Mouse (Mus musculus): ENCODE measurements at regions not wholly inside any gene's neighbourhood (a gene's known extent, or its start where the extent isn't known, plus 50 kb on each side); places are given as distances from the start of the nearest gene placed in this dataset.

GRCm38 (mm10) chr12:77667151-77667874, 429.4 kb downstream of the Fut8 start:
- no peak for DNase-seq (ENCODE audit: low spot score)

- no peak for DNase-seq (ENCODE audit: low spot score)
Measured at GRCm38 (mm10) chr12:77667875-77668204, 429.9 kb downstream of the Fut8 start.

GRCm38 (mm10) chr12:77670531-77670930, 432.6 kb downstream of the Fut8 start:
- no peak for DNase-seq (ENCODE audit: low spot score)

- DNase-seq (ENCODE audit: low spot score) = no peak
Measured at GRCm38 (mm10) chr12:77674352-77674751, 436.4 kb downstream of the Fut8 start.

GRCm38 (mm10) chr12:77674755-77675154, 436.8 kb downstream of the Fut8 start:
- no peak for DNase-seq (ENCODE audit: low spot score)

GRCm38 (mm10) chr12:77678040-77678439, 440.1 kb downstream of the Fut8 start:
- DNase-seq (ENCODE audit: low spot score) = no peak

GRCm38 (mm10) chr12:77694101-77694500, 456.2 kb downstream of the Fut8 start:
- DNase-seq (ENCODE audit: low spot score) = no peak

GRCm38 (mm10) chr12:77696039-77696631, 458.2 kb downstream of the Fut8 start:
- DNase-seq (ENCODE audit: low spot score) = no peak

GRCm38 (mm10) chr12:77696662-77697061, 458.7 kb downstream of the Fut8 start:
- DNase-seq (ENCODE audit: low spot score) = no peak

- DNase-seq (ENCODE audit: low spot score) = no peak
Measured at GRCm38 (mm10) chr12:77698088-77698487, 460.2 kb downstream of the Fut8 start.

GRCm38 (mm10) chr12:77699896-77700605, 462.1 kb downstream of the Fut8 start:
- no peak for DNase-seq (ENCODE audit: low spot score)

GRCm38 (mm10) chr12:77715506-77715905, 477.6 kb downstream of the Fut8 start:
- no peak for DNase-seq (ENCODE audit: low spot score)

GRCm38 (mm10) chr12:77715979-77716378, 478.1 kb downstream of the Fut8 start:
- DNase-seq (ENCODE audit: low spot score) = no peak

GRCm38 (mm10) chr12:77727766-77728165, 466.3 kb upstream of the Gm6657 start:
- no peak for DNase-seq (ENCODE audit: low spot score)

GRCm38 (mm10) chr12:77739047-77739760, 454.8 kb upstream of the Gm6657 start:
- no peak for DNase-seq (ENCODE audit: low spot score)

- no peak for DNase-seq (ENCODE audit: low spot score)
Measured at GRCm38 (mm10) chr12:77742716-77743115, 451.3 kb upstream of the Gm6657 start.

- DNase-seq (ENCODE audit: low spot score) = no peak
Measured at GRCm38 (mm10) chr12:77749438-77750007, 444.5 kb upstream of the Gm6657 start.

GRCm38 (mm10) chr12:77752181-77752580, 441.9 kb upstream of the Gm6657 start:
- DNase-seq (ENCODE audit: low spot score) = no peak

- no peak for DNase-seq (ENCODE audit: low spot score)
Measured at GRCm38 (mm10) chr12:77756021-77756420, 438.0 kb upstream of the Gm6657 start.

GRCm38 (mm10) chr12:77760976-77761375, 433.1 kb upstream of the Gm6657 start:
- no peak for DNase-seq (ENCODE audit: low spot score)

GRCm38 (mm10) chr12:77776011-77776546, 418.0 kb upstream of the Gm6657 start:
- DNase-seq (ENCODE audit: low spot score) = no peak

GRCm38 (mm10) chr12:77776755-77777154, 417.3 kb upstream of the Gm6657 start:
- no peak for DNase-seq (ENCODE audit: low spot score)
